Comparison of ENCODE assay signal across 13 mouse cellular contexts in the genomic region with DNA sequence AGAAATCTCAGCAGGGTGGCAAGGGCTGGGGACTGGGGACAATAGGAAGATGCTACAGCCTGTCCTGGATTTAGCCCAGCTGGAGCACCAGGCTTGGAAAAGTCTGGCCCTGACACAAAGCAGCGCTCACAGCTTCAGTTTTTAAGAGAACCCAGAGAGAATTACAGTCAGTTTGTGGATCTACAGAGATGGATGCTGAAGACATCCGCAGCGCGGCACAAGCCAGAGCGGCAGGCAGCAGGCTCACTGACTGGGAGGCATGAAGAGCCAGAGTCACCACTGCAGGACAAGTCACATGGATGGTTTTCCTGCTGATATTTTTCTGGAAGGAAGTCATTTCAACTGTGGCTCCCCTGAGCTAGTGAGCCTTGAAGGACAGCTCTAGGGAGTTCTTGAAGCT.
DNase-seq lines count a peak whose midpoint lies in the region; ATAC-seq and TF ChIP-seq lines count a peak whose summit lies in the region.
"Had no signal": no experiment of that assay in that cellular context is flagged by ENCODE, and none has a peak within 500 bp of the region (broad histone marks: within the 10 kb centered on the region; RNA-seq: fewer than 3 reads in every experiment).

No protein-coding gene starts in this region.

- H3K9ac ChIP-seq in midbrain, embryonic 14.5 days (replicated peaks; ENCODE audit: low read length) = no peak overlapping the region
- no peak overlapping the region for H3K9ac ChIP-seq in hindbrain, embryonic 12.5 days
- H3K9ac ChIP-seq: embryonic facial prominence, embryonic 15.5 days had no signal

- intact Hi-C loops in heart, postnatal 14 days (cut with DNase I) = no loop called here

- peak; percentile 8 for DNase-seq in embryo, embryonic 11 days
- no peak for DNase-seq in embryo, embryonic 10.5 days (ENCODE audit: low spot score)
- peak; percentile 32 for DNase-seq in midbrain, embryonic 14.5 days
- no peak for DNase-seq in midbrain, embryonic 10.5 days (ENCODE audit: low spot score)
- peak; percentile 38 for DNase-seq in brain, embryonic 14.5 days (ENCODE audit: low read depth)
- DNase-seq in urinary bladder, postnatal 10 days (ENCODE audit: low spot score) = no peak
- no peak for DNase-seq in heart, postnatal 14 days
- DNase-seq: adrenal gland, postnatal 36 days; right cerebral cortex, adult 18-20 months had no signal

- WGBS in midbrain, embryonic 14.5 days = 21% methylated on average over 5 of the region's 5 CpGs
- 20% methylated on average over 5 of the region's 5 CpGs for WGBS in midbrain, embryonic 10.5 days
- whole genome bisulfite sequencing in hindbrain, embryonic 12.5 days = 28% methylated on average over 5 of the region's 5 CpGs

- H3K4me2 ChIP-seq in midbrain, embryonic 14.5 days (ENCODE audit: low read length) = no peak overlapping the region
- no peak overlapping the region for H3K4me2 ChIP-seq in hindbrain, embryonic 12.5 days (replicated peaks)
- H3K4me2 ChIP-seq: embryonic facial prominence, embryonic 15.5 days had no signal

- no peaks in the 10 kb centered on the region for H3K36me3 ChIP-seq in midbrain, embryonic 14.5 days (ENCODE audit: control insufficient read depth, insufficient read depth, low read length)
- H3K36me3 ChIP-seq in midbrain, embryonic 10.5 days = no peaks in the 10 kb centered on the region
- no peaks in the 10 kb centered on the region for H3K36me3 ChIP-seq in hindbrain, embryonic 12.5 days
- H3K36me3 ChIP-seq: embryonic facial prominence, embryonic 15.5 days had no signal

- no peak for TF ChIP-seq CTCF in brain, embryonic 14.5 days (IDR thresholded peaks at IDR 0.05; ENCODE audit: borderline replicate concordance, extremely low read depth, insufficient read depth, insufficient read length)

- no peak for TF ChIP-seq POLR2A in brain, embryonic 14.5 days (IDR thresholded peaks at IDR 0.05; ENCODE audit: borderline replicate concordance, extremely low read depth, insufficient read depth, insufficient read length, poor library complexity, severe bottlenecking)

- peaks cover 3% of the 10 kb centered on the region; the same call in 1 of the 2 replicates for H3K4me1 ChIP-seq in midbrain, embryonic 14.5 days (ENCODE audit: control insufficient read depth, insufficient read depth, low read length)
- H3K4me1 ChIP-seq in midbrain, embryonic 10.5 days = peaks cover 43% of the 10 kb centered on the region
- peaks cover 9% of the 10 kb centered on the region; the same call in 1 of the 2 replicates for H3K4me1 ChIP-seq in hindbrain, embryonic 12.5 days
- H3K4me1 ChIP-seq: embryonic facial prominence, embryonic 15.5 days had no signal

- no peak overlapping the region for H3K4me3 ChIP-seq in midbrain, embryonic 14.5 days (replicated peaks; ENCODE audit: low read depth, low read length)
- H3K4me3 ChIP-seq in midbrain, embryonic 10.5 days = no peak overlapping the region
- no peak overlapping the region for H3K4me3 ChIP-seq in hindbrain, embryonic 12.5 days
- H3K4me3 ChIP-seq: embryonic facial prominence, embryonic 15.5 days had no signal

- H3K27me3 ChIP-seq in midbrain, embryonic 14.5 days (ENCODE audit: control insufficient read depth, insufficient read depth, low read length) = no peaks in the 10 kb centered on the region
- H3K27me3 ChIP-seq in midbrain, embryonic 10.5 days (ENCODE audit: low read depth, poor library complexity, severe bottlenecking) = peaks cover 11% of the 10 kb centered on the region; the same call in 1 of the 2 replicates
- no peaks in the 10 kb centered on the region for H3K27me3 ChIP-seq in hindbrain, embryonic 12.5 days
- H3K27me3 ChIP-seq: embryonic facial prominence, embryonic 15.5 days had no signal

- 0 out of 2 replicates have a peak overlapping the region, but pooled peaks have one; percentile 23 for H3K27ac ChIP-seq in midbrain, embryonic 14.5 days (replicated peaks; ENCODE audit: low read depth, low read length)
- H3K27ac ChIP-seq in midbrain, embryonic 10.5 days (replicated peaks) = no peak overlapping the region; the same call in 1 of the 2 replicates
- H3K27ac ChIP-seq in hindbrain, embryonic 12.5 days = peak overlapping the region; percentile 31; the same call in 1 of the 2 replicates
- H3K27ac ChIP-seq: embryonic facial prominence, embryonic 15.5 days; kidney, postnatal 0 days had no signal

- ATAC-seq in midbrain, embryonic 14.5 days (ENCODE audit: low FRiP score, low TSS enrichment) = no peak
- ATAC-seq in hindbrain, embryonic 12.5 days (ENCODE audit: low FRiP score) = no peak
- ATAC-seq: lung, postnatal 0 days had no signal

- H3K9me3 ChIP-seq in midbrain, embryonic 14.5 days (ENCODE audit: control insufficient read depth, low read length) = no peaks in the 10 kb centered on the region
- no peaks in the 10 kb centered on the region for H3K9me3 ChIP-seq in midbrain, embryonic 10.5 days (replicated peaks)
- H3K9me3 ChIP-seq in hindbrain, embryonic 12.5 days (replicated peaks) = no peaks in the 10 kb centered on the region
- H3K9me3 ChIP-seq: embryonic facial prominence, embryonic 15.5 days had no signal

Comparison
In these comparisons a context has a peak if more than half of its experiments do, and no peak if none do; other contexts are left out.
1. DNase-seq: peak in embryo, embryonic 11 days (single experiment), midbrain, embryonic 14.5 days (single experiment) and brain, embryonic 14.5 days (single experiment); none in embryo, embryonic 10.5 days (single experiment), midbrain, embryonic 10.5 days (single experiment), urinary bladder, postnatal 10 days (single experiment) and heart, postnatal 14 days (0 of 2).